Mouse (Mus musculus) adrenal gland, postnatal 10 days (tissue): ENCODE measurements at regions not wholly inside any gene's neighbourhood (a gene's known extent, or its start where the extent isn't known, plus 50 kb on each side); places are given as distances from the start of the nearest gene placed in this dataset.

Source experiments
- DNase-seq: peaks from one replicate; pipeline ENCODE4 v3.0.0; 2021; ENCODE audit warnings: mixed read lengths

GRCm38 (mm10) chr14:61898664-61899063, 291.4 kb downstream of the Kcnrg start:
- DNase-seq = no peak

- DNase-seq = no peak
These were observed 297.3 kb downstream of the Kcnrg start for GRCm38 (mm10) chr14:61904426-61905124.

GRCm38 (mm10) chr14:61918113-61918512, 310.9 kb downstream of the Kcnrg start:
- no peak for DNase-seq

- peak; percentile 27 for DNase-seq
These were observed 324.6 kb downstream of the Kcnrg start for GRCm38 (mm10) chr14:61931811-61932210.

GRCm38 (mm10) chr14:61941682-61942081, 334.4 kb downstream of the Kcnrg start:
- DNase-seq = no peak

GRCm38 (mm10) chr14:61945659-61946058, 338.4 kb downstream of the Kcnrg start:
- no peak for DNase-seq

GRCm38 (mm10) chr14:61949446-61949845, 342.2 kb downstream of the Kcnrg start:
- no peak for DNase-seq

- DNase-seq = no peak
These were observed 342.4 kb upstream of the Rnaseh2b start for GRCm38 (mm10) chr14:61950004-61950403.

- no peak for DNase-seq
These were observed 339.4 kb upstream of the Rnaseh2b start for GRCm38 (mm10) chr14:61953029-61953428.

- no peak for DNase-seq
These were observed 337.0 kb upstream of the Rnaseh2b start for GRCm38 (mm10) chr14:61955416-61955815.

GRCm38 (mm10) chr14:61960243-61960957, 332.0 kb upstream of the Rnaseh2b start:
- DNase-seq = no peak

- DNase-seq = no peak
These were observed 323.9 kb upstream of the Rnaseh2b start for GRCm38 (mm10) chr14:61968467-61968866.

GRCm38 (mm10) chr14:61968957-61969535, 323.3 kb upstream of the Rnaseh2b start:
- DNase-seq = no peak

GRCm38 (mm10) chr14:61970591-61970990, 321.8 kb upstream of the Rnaseh2b start:
- no peak for DNase-seq

GRCm38 (mm10) chr14:61971100-61972088, 321.0 kb upstream of the Rnaseh2b start:
- DNase-seq = peak; percentile 9

GRCm38 (mm10) chr14:61975301-61975732, 317.1 kb upstream of the Rnaseh2b start:
- DNase-seq = no peak

GRCm38 (mm10) chr14:61980581-61980980, 311.8 kb upstream of the Rnaseh2b start:
- no peak for DNase-seq

GRCm38 (mm10) chr14:61985575-61985974, 306.8 kb upstream of the Rnaseh2b start:
- no peak for DNase-seq

- no peak for DNase-seq
These were observed 306.2 kb upstream of the Rnaseh2b start for GRCm38 (mm10) chr14:61986203-61986602.

- DNase-seq = no peak
These were observed 297.1 kb upstream of the Rnaseh2b start for GRCm38 (mm10) chr14:61995253-61995652.

- DNase-seq = no peak
These were observed 294.7 kb upstream of the Rnaseh2b start for GRCm38 (mm10) chr14:61997736-61998135.

- no peak for DNase-seq
These were observed 294.1 kb upstream of the Rnaseh2b start for GRCm38 (mm10) chr14:61998259-61998658.
